Mouse (Mus musculus) cortical plate, adult 2 months (tissue): ENCODE measurements at regions not wholly inside any gene's neighbourhood (a gene's known extent, or its start where the extent isn't known, plus 50 kb on each side); places are given as distances from the start of the nearest gene placed in this dataset.

Experiments
- CTCF ChIP-seq: fragments of 200-500 bp; IDR thresholded peaks from 2 replicates; pipeline ENCODE4 v1.5.1; 2011; ENCODE audit warnings: mild to moderate bottlenecking, control low read depth, low read length; ENCODE audit not compliant: insufficient read depth; ENCODE audit errors: extremely low read depth
- POLR2A ChIP-seq: fragments of 200-500 bp; IDR thresholded peaks from 2 replicates; pipeline ENCODE4 v1.6.1; 2011; ENCODE audit warnings: mild to moderate bottlenecking, low read length, control low read depth; ENCODE audit not compliant: insufficient read depth; ENCODE audit errors: extremely low read depth

GRCm38 (mm10) chr3:34753557-34753956 is 103.4 kb downstream of the Sox2 start:
- TF ChIP-seq CTCF (no peak), POLR2A (no peak)
